Mouse (Mus musculus) Muller cell, postnatal 12 days (primary cell): Measurements from ENCODE around the gene Macrod1.

ENCODE experiments used
- DNase-seq: peaks from one replicate; pipeline ENCODE4 v3.0.0-alpha.2; 2015; ENCODE audit errors: inconsistent ontology term

Gene Macrod1

GRCm38 (mm10) chr19:7083035-7083794, 26.6 kb downstream of the Macrod1 start:
- no peak for DNase-seq

GRCm38 (mm10) chr19:7084734-7085133, 28.1 kb downstream of the Macrod1 start:
- DNase-seq: no peak

DNA sequence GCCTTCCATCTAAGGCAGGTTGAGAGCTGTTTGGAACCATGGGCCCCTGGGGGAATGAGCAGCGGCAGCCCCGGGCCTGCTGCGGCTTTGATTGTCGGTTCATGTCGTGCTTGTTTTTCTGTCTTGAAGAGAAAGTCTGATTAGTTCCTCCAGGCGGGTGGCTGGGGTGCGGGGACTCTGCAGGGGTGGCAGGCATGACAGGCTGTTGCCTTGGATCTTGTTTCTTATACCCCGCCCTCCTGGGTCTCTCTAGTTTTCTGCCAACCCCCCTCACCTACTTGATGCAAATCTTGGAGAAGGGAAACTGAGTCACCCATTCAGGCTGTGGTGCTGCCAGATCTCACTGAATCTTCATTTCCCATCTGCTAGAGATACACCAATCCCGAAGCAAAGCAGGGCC, 31.9 kb downstream of the Macrod1 start:
- DNase-seq: no peak

GRCm38 (mm10) chr19:7089050-7089449, 32.4 kb downstream of the Macrod1 start:
- DNase-seq: peak; percentile 60

GRCm38 (mm10) chr19:7089842-7090251, 33.2 kb downstream of the Macrod1 start:
- DNase-seq: no peak

GRCm38 (mm10) chr19:7090369-7091064, 33.9 kb downstream of the Macrod1 start:
- DNase-seq: no peak

GRCm38 (mm10) chr19:7091448-7092050, 34.9 kb downstream of the Macrod1 start:
- no peak for DNase-seq

DNA sequence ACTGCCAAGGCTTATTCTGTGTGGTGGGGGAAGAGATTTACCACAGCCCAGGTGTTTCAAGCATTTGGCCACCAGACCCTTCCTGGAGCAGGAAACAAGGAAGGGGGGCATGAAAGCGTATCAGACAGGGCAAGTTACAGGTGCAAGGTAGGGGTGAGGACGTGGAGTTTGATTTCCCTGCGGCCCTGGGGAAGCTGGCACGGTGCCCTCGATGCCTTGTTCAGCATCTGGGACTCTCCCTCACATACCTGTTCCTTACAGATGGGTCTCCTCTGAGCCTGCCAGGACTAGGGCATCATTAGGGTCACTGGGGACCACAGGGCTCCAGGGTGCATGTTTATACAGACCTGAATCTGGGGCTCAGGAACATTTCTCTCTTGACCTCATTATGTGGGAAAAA, 36.1 kb downstream of the Macrod1 start:
- no peak for DNase-seq

DNA sequence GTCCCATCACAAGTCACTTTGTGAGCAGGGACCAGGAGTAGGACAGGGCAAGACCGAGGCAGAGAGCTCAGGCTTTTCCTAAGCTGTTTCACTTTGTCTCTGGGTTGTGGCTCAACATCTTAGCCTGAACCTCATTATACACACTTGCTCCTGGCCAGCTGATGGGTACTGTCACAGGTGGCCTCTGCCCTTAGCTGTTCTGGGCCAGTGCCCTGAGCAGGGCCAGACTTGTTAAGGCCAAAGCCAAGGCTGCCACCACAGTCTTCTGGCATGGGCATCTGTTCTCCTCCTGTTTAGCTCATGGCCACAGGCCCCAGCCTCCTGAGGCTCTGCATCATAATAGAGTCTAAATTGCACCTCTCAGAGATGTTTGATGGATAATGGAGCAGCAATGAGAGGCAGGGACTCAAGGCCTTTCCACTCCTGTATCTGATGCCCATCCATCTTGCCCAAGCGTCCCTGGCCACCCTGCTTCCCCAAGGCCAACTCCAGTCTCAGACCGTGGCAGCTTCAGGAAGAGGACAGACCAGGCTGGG, 43.1 kb downstream of the Macrod1 start:
- DNase-seq: no peak

GRCm38 (mm10) chr19:7102039-7102438, 45.4 kb downstream of the Macrod1 start:
- no peak for DNase-seq

- no peak for DNase-seq
These were observed 46.9 kb downstream of the Macrod1 start for GRCm38 (mm10) chr19:7103349-7103992.

DNA sequence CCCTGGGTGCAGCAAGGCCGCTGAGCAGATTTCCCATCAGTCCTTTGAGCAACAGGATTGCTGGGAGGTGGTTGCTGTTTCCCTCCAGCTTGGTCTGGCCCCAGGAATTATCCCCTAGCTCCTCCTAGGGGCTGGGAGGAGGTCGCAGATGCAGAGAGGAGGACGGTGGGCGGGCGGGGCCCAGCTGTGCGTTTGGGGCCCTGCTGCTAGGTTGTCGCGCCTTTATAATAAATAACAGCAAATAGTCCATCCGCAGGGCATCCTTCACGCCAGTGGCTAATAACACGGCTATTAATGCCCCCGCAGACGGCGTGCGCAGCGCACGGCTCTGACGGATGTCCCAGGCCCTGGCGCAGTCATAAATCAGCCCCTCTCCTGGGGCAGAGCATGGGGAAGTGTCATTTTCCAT, 47.4 kb downstream of the Macrod1 start:
- DNase-seq: no peak

GRCm38 (mm10) chr19:7105544-7105943, 48.9 kb downstream of the Macrod1 start, which contains the start of gene Flrt1:
TSS of gene Flrt1 (minus strand) at chr19:7105729.
- no peak for DNase-seq

DNA sequence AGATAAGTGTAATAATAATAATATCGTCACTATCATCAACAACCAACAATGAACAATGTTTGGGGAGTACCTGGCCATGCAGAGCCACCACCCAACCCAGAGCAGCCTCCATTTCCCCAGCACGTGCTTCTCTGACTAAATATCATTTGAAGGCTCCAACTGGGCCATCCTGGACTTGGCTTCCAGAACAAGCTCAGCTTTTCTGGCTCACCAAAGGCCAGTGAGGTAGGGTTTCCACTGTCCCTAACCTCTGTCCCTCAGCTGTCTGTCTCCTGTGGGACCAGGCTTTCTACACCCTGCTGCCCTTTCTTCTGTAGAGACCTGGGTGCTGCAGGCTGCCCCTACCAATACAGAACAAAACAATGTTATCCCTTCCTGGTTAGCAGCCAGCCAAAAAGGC, 50.0 kb downstream of the Macrod1 start:
- DNase-seq: no peak

GRCm38 (mm10) chr19:7107174-7107573, 50.6 kb downstream of the Macrod1 start:
- DNase-seq: no peak

GRCm38 (mm10) chr19:7108114-7108905, 51.7 kb downstream of the Macrod1 start:
- no peak for DNase-seq

DNA sequence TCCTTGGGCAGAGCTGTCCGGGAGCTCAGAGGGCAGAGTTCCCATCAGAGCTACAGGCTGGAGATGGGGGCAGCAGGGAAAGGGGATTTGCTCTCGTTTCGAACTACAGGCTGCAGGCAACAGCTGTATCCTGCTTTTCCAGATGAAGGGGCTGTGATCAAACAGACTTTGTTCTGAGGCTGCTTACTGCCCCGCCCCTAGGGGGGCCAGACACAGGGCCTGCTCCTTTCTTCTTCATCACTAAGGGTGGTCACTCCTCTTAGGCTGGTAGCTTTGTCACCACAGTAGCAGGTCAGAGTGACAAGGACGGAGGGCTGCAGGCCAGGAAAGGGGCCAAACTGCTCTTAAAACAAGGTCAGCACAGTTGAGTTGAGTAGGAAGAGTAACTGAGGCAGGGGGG, 53.5 kb downstream of the Macrod1 start:
- DNase-seq: no peak

- no peak for DNase-seq
These were observed 54.3 kb downstream of the Macrod1 start for GRCm38 (mm10) chr19:7110875-7111274.

DNA sequence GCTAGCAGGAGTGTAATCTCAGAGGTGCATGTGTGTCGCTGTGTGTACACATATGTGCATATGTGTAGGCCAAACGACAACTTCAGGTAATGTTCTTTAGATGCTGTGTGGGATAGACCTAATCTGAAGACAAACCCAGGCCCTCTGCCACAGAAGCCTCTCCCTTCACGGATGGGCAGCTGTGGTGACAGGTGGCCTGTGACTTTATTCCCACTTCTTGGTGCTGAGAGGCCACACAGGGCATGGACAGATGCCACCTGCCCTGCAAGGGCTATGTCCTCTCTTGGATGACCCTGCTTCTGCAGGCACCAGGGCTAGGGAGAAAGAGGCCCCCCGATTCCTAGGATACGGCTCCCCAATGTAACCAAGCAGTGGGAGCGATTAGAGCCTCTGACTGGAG, 54.7 kb downstream of the Macrod1 start:
- no peak for DNase-seq

DNA sequence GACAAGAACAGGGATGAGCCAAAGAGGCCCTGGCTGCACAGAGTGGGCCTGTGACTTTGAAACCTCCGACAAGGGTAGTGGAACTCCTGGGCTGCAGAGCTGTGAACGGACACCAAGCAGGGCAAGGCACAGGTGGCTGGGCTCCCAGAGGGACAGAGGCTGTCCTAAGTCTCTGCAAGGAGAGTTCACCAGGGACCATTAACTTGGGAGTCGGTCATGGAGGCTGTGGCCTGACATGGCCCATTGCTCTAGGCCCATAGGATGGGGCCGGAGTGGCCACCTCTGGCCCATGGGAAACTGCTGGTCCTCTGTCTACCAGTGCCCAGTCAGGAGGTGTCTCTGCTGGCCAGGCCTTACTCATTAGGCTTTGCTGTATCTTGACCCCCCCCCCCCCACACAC, 55.1 kb downstream of the Macrod1 start:
- DNase-seq: no peak

GRCm38 (mm10) chr19:7112628-7113027, 56.0 kb downstream of the Macrod1 start:
- DNase-seq: no peak
